Mouse (Mus musculus) embryo, embryonic 10 days (tissue): Measurements from ENCODE around the gene Snx5.
A peak's percentile ranks its signal among the peaks of the same experiment; 100 is the strongest.

Source experiments
- DNase-seq: peaks from one replicate; pipeline ENCODE4 v3.0.0-alpha.2; 2015; ENCODE audit warnings: low spot score

Snx5 gene

DNA sequence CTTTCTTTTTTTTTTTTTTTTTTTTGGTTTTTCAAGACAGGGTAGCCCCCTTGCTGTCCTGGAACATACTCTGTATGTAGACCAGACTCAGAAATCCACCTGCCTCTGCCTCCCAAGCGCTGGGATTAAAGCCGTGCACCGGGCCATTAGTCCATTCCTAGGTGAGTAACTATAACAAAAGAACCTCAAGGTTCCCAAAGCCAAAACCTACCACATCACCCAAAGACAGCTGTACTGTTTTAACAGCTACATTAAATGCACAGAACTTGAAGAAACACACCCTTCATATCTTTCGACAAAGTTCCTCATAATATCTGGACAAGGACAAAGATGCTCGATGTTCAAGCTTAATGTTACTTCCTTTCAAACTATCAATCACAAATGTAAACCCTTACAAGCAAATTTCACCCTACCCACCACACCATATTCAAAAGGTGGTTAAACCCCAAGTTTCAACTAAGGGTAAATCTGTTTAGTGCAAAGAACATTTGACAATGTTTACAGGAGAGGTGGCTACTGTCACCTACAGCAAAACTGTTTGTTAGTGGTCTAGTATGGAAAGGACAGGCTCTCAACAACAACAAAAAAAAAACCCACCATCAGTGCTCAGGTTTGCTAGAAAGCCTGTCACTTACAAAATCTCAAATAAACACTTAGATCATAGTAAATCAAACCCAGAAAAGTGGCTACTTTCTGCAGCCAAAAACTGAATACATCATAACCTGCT, 3.5 kb downstream of the Snx5 start:
- DNase-seq: no peak

DNA sequence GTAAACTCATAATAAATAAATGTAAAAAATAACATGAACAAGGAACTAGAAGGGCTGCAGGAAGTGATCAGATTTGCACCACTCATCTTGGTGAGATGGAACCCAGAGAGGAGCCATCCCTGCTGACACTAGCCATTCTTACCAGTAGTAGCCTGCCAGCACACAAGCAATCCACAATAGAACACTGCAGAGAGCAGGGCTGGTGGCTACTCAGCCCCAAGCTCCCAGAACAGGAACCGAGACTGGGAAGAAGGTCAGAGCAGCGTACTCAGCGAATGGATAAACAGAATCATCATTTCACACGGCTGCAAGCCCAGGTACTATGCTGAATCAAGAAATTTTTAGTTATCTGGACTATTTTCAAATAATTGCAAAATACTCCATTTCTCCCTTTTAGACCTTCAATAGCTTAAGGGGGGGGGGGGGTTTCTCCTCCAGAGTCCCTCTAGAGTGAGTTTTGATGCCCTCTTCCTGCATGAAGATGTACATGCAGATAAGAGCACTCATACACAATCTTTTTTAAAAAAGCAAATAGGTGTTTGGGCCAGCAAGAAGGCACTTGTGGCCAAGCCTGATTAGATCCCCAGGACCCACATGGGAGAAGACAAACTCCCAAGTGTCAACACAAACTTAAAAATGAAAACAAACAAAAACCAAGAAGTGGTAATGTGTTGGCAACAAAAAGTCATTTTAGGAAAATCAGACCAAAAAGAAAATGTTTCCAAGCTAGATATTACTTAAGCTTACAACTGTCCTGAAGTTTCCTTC, 4.6 kb downstream of the Snx5 start:
- no peak for DNase-seq

- no peak for DNase-seq
Measured at GRCm38 (mm10) chr2:144265120-144265488, 5.6 kb downstream of the Snx5 start.

DNA sequence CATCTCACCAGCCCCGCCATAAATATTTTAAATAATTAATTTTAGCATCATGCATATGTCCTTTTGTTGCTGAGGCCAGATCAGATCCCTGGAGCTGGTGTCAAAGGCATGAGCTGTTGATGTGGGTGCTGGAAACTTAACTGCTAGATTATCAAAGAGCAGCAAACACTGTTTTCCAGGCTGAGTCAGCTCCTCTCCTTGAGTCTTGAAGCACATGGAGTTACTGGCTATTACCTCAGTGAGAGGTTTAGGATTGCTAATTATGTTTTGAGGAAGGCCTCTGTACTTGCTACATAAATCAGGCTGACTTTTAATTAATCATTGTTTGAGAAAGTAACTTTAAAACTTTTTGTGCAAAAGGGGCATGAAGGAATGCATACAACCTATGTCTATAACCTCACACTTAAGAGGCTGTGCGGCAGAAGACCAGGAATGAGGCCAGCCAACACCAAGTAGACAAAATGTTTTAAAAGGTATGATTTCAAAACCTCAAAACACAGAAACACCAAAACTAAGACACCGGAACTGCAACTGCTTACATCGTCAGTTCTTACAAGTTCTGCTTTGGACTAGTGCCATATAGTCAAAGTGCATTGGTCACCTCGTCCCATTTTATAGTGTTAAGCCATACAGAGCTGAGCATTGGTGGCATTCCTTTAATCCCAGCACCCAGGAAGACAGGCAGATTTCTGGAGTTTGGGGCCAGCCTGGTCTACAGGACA, 6.1 kb downstream of the Snx5 start:
- no peak for DNase-seq

DNA sequence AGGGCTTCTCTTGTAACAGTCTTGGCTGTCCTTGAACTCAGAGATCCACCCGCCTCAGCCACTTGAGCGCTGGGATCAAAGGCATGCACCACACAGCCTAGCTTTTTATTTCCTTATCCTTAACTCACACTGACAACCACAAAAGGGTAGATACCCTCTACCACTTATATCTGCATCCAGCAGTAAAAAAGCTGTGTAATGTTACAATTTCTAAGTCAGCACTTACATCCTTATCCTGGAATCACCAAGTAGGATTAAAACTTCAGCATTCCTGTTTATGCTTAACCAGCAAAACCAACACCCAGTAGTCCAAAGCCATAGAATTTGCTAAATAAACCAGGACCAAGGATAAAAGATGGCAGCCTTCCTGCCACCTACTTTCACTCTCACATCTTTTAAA, 7.9 kb downstream of the Snx5 start:
- no peak for DNase-seq

- DNase-seq: no peak
Measured at GRCm38 (mm10) chr2:144250111-144250510, 20.6 kb downstream of the Snx5 start.

GRCm38 (mm10) chr2:144248613-144249376, 21.9 kb downstream of the Snx5 start:
- DNase-seq: no peak

GRCm38 (mm10) chr2:144247337-144247978, 23.2 kb downstream of the Snx5 start:
- DNase-seq: no peak

DNA sequence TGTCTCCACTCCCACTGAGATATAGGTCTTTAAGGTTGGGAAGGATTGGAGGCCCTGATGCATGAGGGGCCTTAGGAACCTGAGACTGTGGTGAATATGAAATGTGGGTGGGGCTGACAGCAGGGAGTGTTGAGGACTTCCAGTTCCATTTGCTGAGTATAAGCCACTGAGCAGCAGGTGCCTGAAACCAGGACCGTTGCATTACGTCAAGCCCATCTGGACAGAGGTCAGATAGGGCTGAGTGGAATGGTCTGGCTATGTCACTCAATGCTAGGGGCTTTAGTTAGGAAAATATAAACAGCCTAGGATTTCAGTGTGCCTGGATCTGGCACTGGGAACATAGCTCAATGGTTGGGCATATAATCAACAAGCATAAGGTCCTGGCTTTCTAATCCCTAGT, 24.4 kb downstream of the Snx5 start:
- no peak for DNase-seq

GRCm38 (mm10) chr2:144245464-144245863, 25.2 kb downstream of the Snx5 start:
- no peak for DNase-seq

GRCm38 (mm10) chr2:144240095-144240899, 30.4 kb downstream of the Snx5 start:
- no peak for DNase-seq

DNA sequence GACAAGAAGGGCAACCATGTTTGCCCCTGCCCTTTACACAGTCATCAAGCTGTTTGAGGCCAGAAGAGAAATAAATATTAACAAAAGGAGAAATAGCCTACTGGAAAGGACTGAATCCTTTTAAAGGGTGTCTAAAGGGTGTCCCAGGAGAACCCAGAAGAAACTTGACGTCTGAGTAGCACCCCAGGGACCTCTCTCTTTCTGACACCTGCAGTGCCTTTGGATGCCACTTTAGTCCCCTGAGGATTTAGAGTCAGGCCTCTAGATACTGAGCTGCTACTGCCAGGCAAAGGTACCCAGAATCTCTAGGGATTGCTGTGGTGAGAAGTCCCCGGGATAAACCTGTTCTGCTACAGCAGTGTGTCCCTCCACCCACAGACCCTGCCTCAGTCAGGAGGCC, 31.4 kb downstream of the Snx5 start:
- no peak for DNase-seq

DNA sequence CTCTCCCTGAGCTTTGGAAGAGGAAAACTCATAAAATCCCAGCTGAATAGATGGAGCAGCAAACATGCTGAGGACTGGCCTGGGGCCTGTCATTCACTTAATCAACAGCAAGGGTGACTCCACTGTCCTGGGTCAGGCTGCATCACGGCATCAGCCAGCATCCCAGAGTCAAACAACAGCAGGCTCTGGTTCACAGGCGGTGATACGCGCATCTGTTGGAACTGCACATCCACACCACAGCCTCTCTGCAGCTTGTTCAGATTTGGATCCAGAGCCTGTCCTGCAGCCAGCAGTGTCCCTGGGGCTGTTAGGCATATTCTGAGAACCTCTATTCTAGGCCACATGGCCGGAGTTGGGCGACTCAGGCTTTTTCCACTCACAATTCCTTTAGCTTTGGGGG, 32.4 kb downstream of the Snx5 start:
- DNase-seq: no peak

DNA sequence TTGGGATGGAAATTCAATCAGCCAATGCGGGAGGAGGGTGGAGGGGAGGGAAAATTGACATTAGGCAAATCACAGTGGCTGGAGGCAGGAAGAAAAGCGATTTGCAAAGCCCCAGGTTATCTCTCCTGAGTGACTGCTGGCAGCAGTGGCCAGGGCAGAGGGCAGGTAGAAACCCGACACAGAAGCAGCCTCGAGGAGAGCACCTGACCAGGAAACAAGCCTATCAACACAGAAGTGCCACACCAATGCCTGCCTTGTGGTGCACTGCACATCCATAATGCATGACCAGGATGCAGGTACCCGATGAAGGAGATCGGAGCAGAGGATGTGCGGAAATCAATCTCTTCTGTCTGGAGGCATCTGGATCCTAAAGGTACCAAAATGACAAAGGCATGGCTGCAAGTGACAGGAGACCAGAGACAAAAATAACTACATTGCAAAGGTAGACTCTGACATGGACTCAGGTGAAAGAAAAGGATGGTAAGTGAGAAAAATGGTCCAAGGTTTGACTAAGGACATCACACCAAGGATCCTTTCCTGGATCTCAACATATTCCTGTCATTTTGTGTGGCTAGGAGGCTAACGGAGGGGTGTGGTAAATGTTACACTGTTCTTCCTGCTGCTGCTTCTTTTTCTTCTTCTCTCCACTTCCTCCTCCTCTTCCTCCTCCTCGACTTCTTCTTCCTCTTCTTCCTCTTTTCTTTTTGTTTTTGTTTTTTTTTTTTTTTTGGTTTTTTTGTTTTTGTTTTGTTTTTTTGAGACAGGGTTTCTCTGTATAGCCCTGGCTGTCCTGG, 33.7 kb downstream of the Snx5 start:
- DNase-seq: no peak

- peak; percentile 56 for DNase-seq
Measured at GRCm38 (mm10) chr2:144235776-144236175, 34.9 kb downstream of the Snx5 start.

DNA sequence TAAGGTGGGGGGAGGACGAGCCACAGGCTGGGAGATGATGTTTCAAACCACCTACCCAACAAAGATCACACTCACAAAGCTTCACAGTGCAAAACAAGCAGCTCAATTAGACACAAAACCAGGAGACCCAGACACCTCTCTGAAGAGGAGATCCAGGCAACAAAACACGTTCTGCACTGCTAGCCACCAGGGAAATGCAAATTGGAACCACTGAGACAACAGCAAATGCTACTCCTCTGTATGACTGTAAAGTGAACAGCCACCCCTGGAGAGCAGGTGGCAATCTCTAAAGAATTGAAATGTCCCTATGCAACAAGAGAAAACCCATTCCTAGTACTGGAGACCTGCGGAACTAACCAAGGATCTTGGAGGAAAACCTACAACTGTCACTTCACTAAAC, 37.2 kb downstream of the Snx5 start:
- DNase-seq: no peak

DNA sequence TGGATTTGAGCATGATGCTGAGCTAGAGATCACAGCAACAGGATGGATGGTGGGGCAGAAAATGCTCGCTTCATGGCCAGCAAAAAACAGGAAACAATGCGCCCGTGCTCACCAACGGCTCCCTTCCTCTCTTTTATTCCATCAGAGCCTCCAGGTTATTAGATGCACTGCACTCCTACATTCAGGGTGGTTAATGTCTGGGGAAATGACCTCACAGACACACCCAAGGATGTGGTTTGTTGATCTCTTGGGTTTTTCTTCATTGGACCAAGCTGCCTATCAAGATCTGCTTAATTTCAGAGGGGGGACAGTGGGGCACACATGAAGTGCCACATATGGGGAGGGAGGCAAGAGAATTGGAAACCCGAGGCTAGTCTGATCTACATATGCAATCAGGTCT, 39.6 kb downstream of the Snx5 start:
- no peak for DNase-seq

DNA sequence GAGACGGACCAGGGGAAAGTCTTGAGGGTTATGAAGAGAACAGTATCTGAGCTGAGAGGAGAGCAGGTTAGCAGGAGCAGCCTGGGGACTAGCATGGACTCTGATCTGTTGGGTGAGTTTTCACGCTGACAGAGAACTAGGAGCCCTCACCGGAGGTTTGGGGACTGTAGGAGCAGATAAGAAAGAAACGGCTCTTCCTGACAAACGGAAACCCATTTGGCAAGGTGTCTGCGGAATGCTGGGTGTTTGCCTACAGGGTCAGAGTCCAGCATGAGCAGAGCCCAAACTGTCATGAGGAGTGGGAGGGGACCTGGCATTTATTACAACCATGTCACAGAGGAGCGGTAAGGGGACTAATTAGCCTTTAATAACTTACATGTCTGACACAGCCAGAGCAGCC, 40.2 kb downstream of the Snx5 start:
- DNase-seq: no peak

DNA sequence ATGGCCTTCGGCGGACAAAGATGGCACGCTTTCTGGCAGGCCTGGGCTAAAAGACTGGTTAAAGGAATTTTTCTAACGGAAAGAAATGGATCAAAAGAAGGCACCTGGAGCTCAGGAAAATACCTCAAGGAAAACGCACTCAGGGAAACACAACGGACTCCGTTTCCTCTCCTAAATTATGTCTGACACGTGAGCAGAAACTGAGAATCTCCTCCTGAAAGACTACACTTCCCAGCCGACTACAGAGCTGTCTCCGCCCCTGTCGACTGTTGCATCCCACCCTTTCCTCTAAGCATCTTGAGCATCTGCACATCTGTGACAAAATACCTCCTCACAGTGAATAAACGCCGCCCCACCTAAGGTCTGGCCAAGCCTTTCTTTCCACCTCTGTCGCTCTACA, 41.1 kb downstream of the Snx5 start:
- DNase-seq: no peak
